Comparison of ENCODE assay signal across 9 mouse cellular contexts in genomic region chr2:44952830-44953422, GRCm38 (mm10). TPM values are rescaled to one million over a fixed set of nuclear protein-coding genes. Genes with fewer than 3 reads are reported as not detected.
A peak's percentile ranks its signal among the peaks of the same experiment; 100 is the strongest.
DNase-seq lines count a peak whose midpoint lies in the region; ATAC-seq and TF ChIP-seq lines count a peak whose summit lies in the region.
"Had no signal": no experiment of that assay in that cellular context is flagged by ENCODE, and none has a peak within 500 bp of the region (broad histone marks: within the 10 kb centered on the region; RNA-seq: fewer than 3 reads in every experiment).

No protein-coding gene starts in this region.

- peak overlapping the region; percentile 99 for H3K9ac ChIP-seq in CH12.LX (ENCODE audit: insufficient read depth, low read depth)
- 0 out of 2 replicates have a peak overlapping the region, but pooled peaks have one; percentile 10 for H3K9ac ChIP-seq in heart, embryonic 13.5 days
- no peak overlapping the region; the same call in 1 of the 2 replicates for H3K9ac ChIP-seq in liver, adult 2 months (ENCODE audit: low read depth, low read length)
- H3K9ac ChIP-seq in hindbrain, embryonic 13.5 days, result no peak overlapping the region
- H3K9ac ChIP-seq in forebrain, embryonic 12.5 days, result no peak overlapping the region

- 35% methylated on average over 6 of the region's 6 CpGs for WGBS in heart, embryonic 13.5 days
- 8% methylated on average over 6 of the region's 6 CpGs for WGBS in liver, adult 2 months
- WGBS in hindbrain, embryonic 13.5 days, result 27% methylated on average over 6 of the region's 6 CpGs
- WGBS in forebrain, embryonic 12.5 days, result 32% methylated on average over 6 of the region's 6 CpGs

- H3K27ac ChIP-seq in CH12.LX (ENCODE audit: insufficient read depth, low read depth), result peak overlapping the region; percentile 100
- H3K27ac ChIP-seq in heart, embryonic 13.5 days (replicated peaks), result peak overlapping the region; percentile 76
- H3K27ac ChIP-seq in liver, adult 2 months (replicated peaks; ENCODE audit: insufficient read depth, low read depth, low read length), result peak overlapping the region; percentile 48
- H3K27ac ChIP-seq in hindbrain, embryonic 13.5 days, result no peak overlapping the region
- no peak overlapping the region for H3K27ac ChIP-seq in forebrain, embryonic 12.5 days

- no peaks in the 10 kb centered on the region for H3K36me3 ChIP-seq in CH12.LX (replicated peaks in 1 of 2; ENCODE audit: control insufficient read depth in 1 of 2, insufficient read depth in 1 of 2, low read length in 1 of 2)
- H3K36me3 ChIP-seq in heart, embryonic 13.5 days, result no peaks in the 10 kb centered on the region
- no peaks in the 10 kb centered on the region for H3K36me3 ChIP-seq in liver, adult 2 months (ENCODE audit: control insufficient read depth, insufficient read depth, low read length)
- H3K36me3 ChIP-seq in hindbrain, embryonic 13.5 days, result no peaks in the 10 kb centered on the region
- no peaks in the 10 kb centered on the region for H3K36me3 ChIP-seq in forebrain, embryonic 12.5 days (replicated peaks)

- H3K9me3 ChIP-seq in CH12.LX (replicated peaks; ENCODE audit: low read length), result no peaks in the 10 kb centered on the region
- no peaks in the 10 kb centered on the region for H3K9me3 ChIP-seq in heart, embryonic 13.5 days
- no peaks in the 10 kb centered on the region for H3K9me3 ChIP-seq in hindbrain, embryonic 13.5 days
- H3K9me3 ChIP-seq in forebrain, embryonic 12.5 days, result no peaks in the 10 kb centered on the region

- ATAC-seq in heart, embryonic 13.5 days (ENCODE audit: extremely low read depth, insufficient number of reproducible peaks, low FRiP score, low TSS enrichment), result peak; percentile 58; the same call in 1 of the 2 replicates
- no peak for ATAC-seq in hindbrain, embryonic 13.5 days (ENCODE audit: low FRiP score)
- ATAC-seq in forebrain, embryonic 12.5 days (ENCODE audit: low FRiP score), result no peak

- H3K4me2 ChIP-seq in CH12.LX (ENCODE audit: insufficient read depth, low read depth, poor library complexity, severe bottlenecking), result peak overlapping the region; percentile 99
- H3K4me2 ChIP-seq in heart, embryonic 13.5 days, result peak overlapping the region; percentile 16; the same call in 1 of the 2 replicates
- H3K4me2 ChIP-seq in hindbrain, embryonic 13.5 days, result no peak overlapping the region
- no peak overlapping the region for H3K4me2 ChIP-seq in forebrain, embryonic 12.5 days

- TF ChIP-seq POLR2A in CH12.LX (IDR thresholded peaks at IDR 0.05; ENCODE audit: low read depth, low read length), result peak; percentile 70
- no peak for TF ChIP-seq POLR2A in liver, adult 2 months (IDR thresholded peaks at IDR 0.05; ENCODE audit: extremely low read depth, insufficient read depth, low read length)

- in situ Hi-C loops in CH12.LX (cut with MboI; ENCODE audit: low pct_ligation_motif_present, low pct_unique_long_range_greater_than_20kb, low sequenced_read_pairs), result no loop called here

- TF ChIP-seq EP300 in CH12.LX (IDR thresholded peaks at IDR 0.05; ENCODE audit: low read length), result peak; percentile 70

- H3K27me3 ChIP-seq in CH12.LX (replicated peaks), result no peaks in the 10 kb centered on the region
- H3K27me3 ChIP-seq in heart, embryonic 13.5 days (replicated peaks), result no peaks in the 10 kb centered on the region
- H3K27me3 ChIP-seq in liver, adult 2 months (ENCODE audit: control insufficient read depth, insufficient read depth, low read length), result no peaks in the 10 kb centered on the region
- no peaks in the 10 kb centered on the region for H3K27me3 ChIP-seq in hindbrain, embryonic 13.5 days
- no peaks in the 10 kb centered on the region for H3K27me3 ChIP-seq in forebrain, embryonic 12.5 days

- no peak for TF ChIP-seq CTCF in CH12.LX (conservative IDR thresholded peaks at IDR 0.05 in 1 of 2, IDR thresholded peaks at IDR 0.05 in 1 of 2; ENCODE audit: low read depth in 2 of 2, low read length in 2 of 2)
- no peak for TF ChIP-seq CTCF in liver, adult 2 months (IDR thresholded peaks at IDR 0.05; ENCODE audit: low read depth, low read length)

- H3K4me1 ChIP-seq in CH12.LX (ENCODE audit: control insufficient read depth in 1 of 2, insufficient read depth in 2 of 2), result peaks cover 5 to 52% of the 10 kb centered on the region in 2 experiments; a peak in 3 of 4 replicates
- H3K4me1 ChIP-seq in heart, embryonic 13.5 days, result peaks cover 34% of the 10 kb centered on the region
- peaks cover 17% of the 10 kb centered on the region; the same call in 1 of the 2 replicates for H3K4me1 ChIP-seq in liver, adult 2 months (ENCODE audit: control insufficient read depth, insufficient read depth, low read length)
- no peaks in the 10 kb centered on the region for H3K4me1 ChIP-seq in hindbrain, embryonic 13.5 days (replicated peaks)
- H3K4me1 ChIP-seq in forebrain, embryonic 12.5 days, result no peaks in the 10 kb centered on the region

- dilution Hi-C loops in CH12.LX (cut with MboI; ENCODE audit: extremely low pct_ligation_motif_present, extremely low pct_unique_long_range_greater_than_20kb, low sequenced_read_pairs), result no loop called here

- H3K79me2 ChIP-seq in CH12.LX (replicated peaks; ENCODE audit: control insufficient read depth, extremely low read depth, insufficient read depth, poor library complexity, severe bottlenecking), result peaks cover 5% of the 10 kb centered on the region
- H3K79me2 ChIP-seq in liver, adult 2 months (ENCODE audit: control insufficient read depth, insufficient read depth, low read length), result no peaks in the 10 kb centered on the region

- peak; percentile 84 for DNase-seq in CH12.LX (ENCODE audit: extremely low read depth)
- peak; percentile 56 for DNase-seq in adrenal gland, postnatal 14 days
- peak; percentile 97 for DNase-seq in liver, adult 2 months (ENCODE audit: extremely low read depth, low read depth, low spot score)
- peak; percentile 90 for DNase-seq in yolk sac, embryonic 10.5 days (ENCODE audit: low spot score)
- DNase-seq in left cerebral cortex, adult 18-20 months (ENCODE audit: low spot score in 2 of 2), result no peak

- H3K4me3 ChIP-seq in CH12.LX (replicated peaks in 1 of 3; ENCODE audit: low read depth in 2 of 3, low read length in 2 of 3, poor library complexity in 1 of 3), result peak overlapping the region; percentile 50 to 66 (median 52)
- H3K4me3 ChIP-seq in heart, embryonic 13.5 days, result no peak overlapping the region
- peak overlapping the region; percentile 36 for H3K4me3 ChIP-seq in liver, adult 2 months (ENCODE audit: insufficient read depth, low read depth, low read length)
- H3K4me3 ChIP-seq in hindbrain, embryonic 13.5 days, result no peak overlapping the region
- no peak overlapping the region for H3K4me3 ChIP-seq in forebrain, embryonic 12.5 days (replicated peaks)
- H3K4me3 ChIP-seq: erythroblast, embryonic 14.5 days had no signal

- no peak; the same call in 1 of the 2 replicates for TF ChIP-seq RAD21 in CH12.LX (IDR thresholded peaks at IDR 0.05; ENCODE audit: low read depth, low read length)

TF ChIP-seq in CH12.LX, 34 proteins besides CTCF, POLR2A, EP300 and RAD21 (continues in another document):
- TF ChIP-seq ZMIZ1 (IDR thresholded peaks at IDR 0.05; ENCODE audit: low read depth, low read length), result peak; percentile 88
- peak; percentile 58 for TF ChIP-seq TBP (conservative IDR thresholded peaks at IDR 0.05; ENCODE audit: low read depth, low read length)
- TF ChIP-seq JUND (conservative IDR thresholded peaks at IDR 0.05; ENCODE audit: low read depth, low read length), result no peak; the same call in 1 of the 2 replicates
- no peak; the same call in 1 of the 2 replicates for TF ChIP-seq POLR2AphosphoS2 (IDR thresholded peaks at IDR 0.05; ENCODE audit: low read depth, low read length)
- TF ChIP-seq MAX (IDR thresholded peaks at IDR 0.05; ENCODE audit: low read length), result peak; percentile 38; the same call in 1 of the 2 replicates
- 0 out of 2 replicates have a peak, but pooled peaks have one; percentile 46 for TF ChIP-seq KAT2A (IDR thresholded peaks at IDR 0.05; ENCODE audit: insufficient replicate concordance, low read length)
- TF ChIP-seq ETS1 (conservative IDR thresholded peaks at IDR 0.05; ENCODE audit: low read depth, low read length), result peak; percentile 87
- TF ChIP-seq ELF1 (IDR thresholded peaks at IDR 0.05; ENCODE audit: low read depth, low read length), result peak; percentile 26; the same call in 1 of the 2 replicates
- TF ChIP-seq MAZ (IDR thresholded peaks at IDR 0.05; ENCODE audit: low read depth, low read length), result peak; percentile 84; the same call in 1 of the 2 replicates
- TF ChIP-seq MYC (IDR thresholded peaks at IDR 0.05; ENCODE audit: low read depth, low read length), result peak; percentile 58; the same call in 1 of the 2 replicates
- no peak for TF ChIP-seq USF1 (IDR thresholded peaks at IDR 0.05; ENCODE audit: low read depth, low read length)
- 0 out of 2 replicates have a peak, but pooled peaks have one; percentile 4 for TF ChIP-seq ZKSCAN1 (IDR thresholded peaks at IDR 0.05; ENCODE audit: borderline replicate concordance, low read depth, low read length)
- TF ChIP-seq UBTF (IDR thresholded peaks at IDR 0.05; ENCODE audit: low read depth, low read length), result no peak; the same call in 1 of the 2 replicates
- TF ChIP-seq TCF12 (IDR thresholded peaks at IDR 0.05; ENCODE audit: low read depth, low read length), result peak; percentile 63; the same call in 1 of the 2 replicates
- TF ChIP-seq NELFE (IDR thresholded peaks at IDR 0.05; ENCODE audit: low read depth, low read length), result peak; percentile 62
- no peak for TF ChIP-seq ZC3H11A (IDR thresholded peaks at IDR 0.05; ENCODE audit: low read depth, low read length)
- peak; percentile 32; the same call in 1 of the 2 replicates for TF ChIP-seq MXI1 (IDR thresholded peaks at IDR 0.05; ENCODE audit: low read depth, low read length)
- TF ChIP-seq SIN3A (IDR thresholded peaks at IDR 0.05; ENCODE audit: low read length), result peak; percentile 75
- peak; percentile 80 for TF ChIP-seq IRF4 (IDR thresholded peaks at IDR 0.05; ENCODE audit: low read depth, low read length)
- TF ChIP-seq ZNF384 (IDR thresholded peaks at IDR 0.05; ENCODE audit: low read depth, low read length), result peak; percentile 83
- 0 out of 2 replicates have a peak, but pooled peaks have one; percentile 17 for TF ChIP-seq JUN (IDR thresholded peaks at IDR 0.05; ENCODE audit: insufficient read depth, low read depth, low read length)

RNA-seq across cellular contexts. Expression of gene Gtdc1, which starts 25.5 kb away (rescaled TPM):
- 10.6 and 15.8 TPM in 2 replicates for total RNA-seq in CH12.LX (2012; rRNA removed)
- 18.2 and 19.2 TPM in 2 replicates for total RNA-seq in CH12.LX (2014; rRNA removed)
- 9.3 and 11.1 TPM in 2 replicates for polyA plus RNA-seq in CH12.LX (2012; ENCODE audit: insufficient read length, low read depth)
- 11.2 and 12.1 TPM in 2 replicates for total RNA-seq in adrenal gland, postnatal 14 days (2021)
- 11.5 and 11.7 TPM in 2 replicates for polyA plus RNA-seq in heart, embryonic 13.5 days (2015; fragmentation: Nextera tagmentation; extraction: Ambion mirVana)
- 9.3 and 14.3 TPM in 2 replicates for total RNA-seq in liver, adult 2 months (2014; rRNA removed)
- polyA plus RNA-seq in liver, adult 2 months (2012; rRNA removed), result 2.3 and 2.9 TPM in 2 replicates
- 19.9 and 21.0 TPM in 2 replicates for polyA plus RNA-seq in hindbrain, embryonic 13.5 days (2015; fragmentation: Nextera tagmentation; extraction: Ambion mirVana)
- 18.6 and 19.2 TPM in 2 replicates for polyA plus RNA-seq in forebrain, embryonic 12.5 days (2016; fragmentation: Nextera tagmentation; extraction: Ambion mirVana)
- 10 to 100 TPM; 88.1 to 97.0 TPM for total RNA-seq in left cerebral cortex, adult 18-20 months (2021)

Comparison
In these comparisons a context has a peak if more than half of its experiments do, and no peak if none do; other contexts are left out.
1. DNase-seq: peak in CH12.LX (single experiment), adrenal gland, postnatal 14 days (single experiment), liver, adult 2 months (single experiment) and yolk sac, embryonic 10.5 days (single experiment); none in left cerebral cortex, adult 18-20 months (0 of 2).
2. H3K27ac ChIP-seq: peak in CH12.LX (single experiment), heart, embryonic 13.5 days (single experiment) and liver, adult 2 months (single experiment); none in hindbrain, embryonic 13.5 days (single experiment) and forebrain, embryonic 12.5 days (single experiment).
3. H3K4me2 ChIP-seq: peak in CH12.LX (single experiment) and heart, embryonic 13.5 days (single experiment); none in hindbrain, embryonic 13.5 days (single experiment) and forebrain, embryonic 12.5 days (single experiment).
4. H3K4me3 ChIP-seq: peak in CH12.LX (3 of 3) and liver, adult 2 months (single experiment); none in heart, embryonic 13.5 days (single experiment), hindbrain, embryonic 13.5 days (single experiment) and forebrain, embryonic 12.5 days (single experiment).
5. H3K9ac ChIP-seq: peak in CH12.LX (single experiment) and heart, embryonic 13.5 days (single experiment); none in liver, adult 2 months (single experiment), hindbrain, embryonic 13.5 days (single experiment) and forebrain, embryonic 12.5 days (single experiment).